Mouse (Mus musculus): ENCODE results near the gene Cfap97. TPM values are rescaled to one million over a fixed set of nuclear protein-coding genes. Genes with fewer than 3 reads are reported as not detected.
"Not testable (repeated sequence)": the region's sequence is repeated elsewhere in the genome, so short reads cannot be mapped to it uniquely, and the experiment has no call there.

Cfap97 gene
- total RNA-seq, 2 experiments from 2014 or later, result 15.9 to 16.7 TPM

GRCm38 (mm10) chr8:46216838-46217237 is 65.3 kb downstream of the Cfap97 start:
- DNase-seq (ENCODE audit: low spot score in 2 of 2), result peak; percentile 52 to 69

GRCm38 (mm10) chr8:46220566-46220965 is 69.0 kb downstream of the Cfap97 start:
- DNase-seq (ENCODE audit: low spot score in 2 of 2), result no peak

GRCm38 (mm10) chr8:46225501-46225900 is 73.9 kb downstream of the Cfap97 start:
- DNase-seq (ENCODE audit: low spot score in 2 of 2), result no peak

- no peak for DNase-seq (ENCODE audit: low spot score in 2 of 2)
Observed at GRCm38 (mm10) chr8:46226622-46227021, 75.1 kb downstream of the Cfap97 start.

GRCm38 (mm10) chr8:46231968-46232367 is 80.4 kb downstream of the Cfap97 start:
- not testable (repeated sequence) for DNase-seq (ENCODE audit: low spot score in 2 of 2)

GRCm38 (mm10) chr8:46232798-46233197 is 81.2 kb downstream of the Cfap97 start:
- no peak for DNase-seq (ENCODE audit: low spot score in 2 of 2)

GRCm38 (mm10) chr8:46234736-46235135 is 83.2 kb downstream of the Cfap97 start:
- DNase-seq (ENCODE audit: low spot score in 2 of 2), result no peak

GRCm38 (mm10) chr8:46236441-46237223 is 85.1 kb downstream of the Cfap97 start:
- DNase-seq (ENCODE audit: low spot score in 2 of 2), result no peak

GRCm38 (mm10) chr8:46241568-46242374 is 90.2 kb downstream of the Cfap97 start:
- DNase-seq (ENCODE audit: low spot score in 2 of 2), result peak; percentile 58 to 74

- DNase-seq (ENCODE audit: low spot score in 2 of 2), result no peak
Observed at GRCm38 (mm10) chr8:46242946-46243345, 91.4 kb downstream of the Cfap97 start.

Small RNA genes within 50 kb of the gene (microRNA-seq; reads per million reads assigned to microRNA genes)
- not detected for gene Gm23812

Other genes with a start within 250 kb of the Cfap97 start
- not detected for gene Ccdc110, start 217.2 kb upstream of the Cfap97 start, total RNA-seq (2021)
- gene 1700029J07Rik, start 176.5 kb upstream of the Cfap97 start, total RNA-seq (2021), result 1 to 10 TPM; 1.7 to 2.0 TPM
- gene Ufsp2, start 176.2 kb upstream of the Cfap97 start, total RNA-seq (2021), result 10 to 100 TPM; 38.0 to 41.6 TPM
- gene Lrp2bp, start 152.5 kb upstream of the Cfap97 start, total RNA-seq (2021), result 1 to 10 TPM in 1 of 2 experiments, under 1 TPM in 1; 0.83 to 1.3 TPM
- 1 to 10 TPM; 2.8 to 4.9 TPM for gene Ankrd37, start 146.1 kb upstream of the Cfap97 start, total RNA-seq (2021)
- gene Snx25, start 388 bp downstream of the Cfap97 start, total RNA-seq (2021), result 10 to 100 TPM; 13.5 to 15.0 TPM
- 1,000 to 10,000 TPM; 1,578 to 1,616 TPM for gene Slc25a4, start 59.5 kb downstream of the Cfap97 start, total RNA-seq (2021)
- gene Helt, start 142.9 kb downstream of the Cfap97 start, total RNA-seq (2021), result not detected

Data from gastrocnemius, postnatal 4 days (tissue).